Mouse (Mus musculus): ENCODE results near the gene Hist2h3c1. TPM values are rescaled to one million over a fixed set of nuclear protein-coding genes. Genes with fewer than 3 reads are reported as not detected.
"Not testable (repeated sequence)": the region's sequence is repeated elsewhere in the genome, so short reads cannot be mapped to it uniquely, and the experiment has no call there.

Gene Hist2h3c1
- total RNA-seq, 2 experiments from 2014 or later: not detected

DNA sequence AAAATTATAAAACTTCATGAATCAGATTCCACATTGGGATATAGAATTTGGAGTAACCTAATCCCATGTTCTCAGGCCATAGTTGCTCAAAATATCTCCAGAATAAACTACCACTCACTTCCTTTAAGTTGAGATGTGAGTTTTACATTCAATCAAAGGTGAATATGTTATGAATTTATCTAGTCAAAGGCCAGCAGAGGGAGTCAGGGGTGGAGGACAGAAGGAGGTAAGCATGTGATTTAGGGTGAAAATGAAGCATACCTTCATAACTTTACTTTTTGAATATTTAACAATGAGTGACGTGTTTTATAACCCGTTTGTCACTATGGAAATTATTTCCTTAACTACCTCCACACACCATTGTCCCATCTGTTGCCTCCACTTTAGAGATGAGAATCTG, 11.6 kb upstream of the Hist2h3c1 start:
- DNase-seq: no peak

- no peak for DNase-seq
Observed at GRCm38 (mm10) chr3:96235836-96236235, 10.6 kb upstream of the Hist2h3c1 start.

- DNase-seq: no peak
Observed at GRCm38 (mm10) chr3:96236834-96237334, 9.6 kb upstream of the Hist2h3c1 start.

DNA sequence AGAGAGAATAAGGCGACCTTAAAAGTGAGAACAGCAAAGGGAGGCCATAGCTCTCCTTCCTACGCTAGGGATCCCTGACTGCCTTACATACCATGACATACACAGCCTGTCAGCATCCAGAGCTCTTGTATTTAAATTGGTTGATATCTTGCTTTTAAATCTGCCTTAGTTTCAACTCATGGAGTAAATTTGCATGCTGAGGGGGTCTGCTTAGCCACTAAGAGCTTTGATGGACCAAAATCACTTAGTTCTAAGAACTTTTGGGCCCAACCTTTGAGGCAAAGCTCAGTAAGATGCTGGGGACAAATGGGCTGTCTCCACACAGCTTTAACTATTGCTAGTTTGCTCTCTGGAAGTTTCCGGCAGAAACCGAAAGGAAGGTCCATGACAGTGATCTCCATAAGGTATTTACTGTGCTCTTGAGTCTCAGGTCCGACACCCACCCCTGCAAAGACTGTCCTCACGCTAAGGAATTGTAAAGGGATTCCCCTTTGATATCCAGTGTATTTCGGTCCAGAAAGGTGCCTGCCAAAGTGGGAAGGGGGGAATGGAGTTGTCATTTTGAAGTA, 9.1 kb upstream of the Hist2h3c1 start:
- DNase-seq: no peak

- DNase-seq: no peak
Observed at GRCm38 (mm10) chr3:96237904-96238511, 8.5 kb upstream of the Hist2h3c1 start.

DNA sequence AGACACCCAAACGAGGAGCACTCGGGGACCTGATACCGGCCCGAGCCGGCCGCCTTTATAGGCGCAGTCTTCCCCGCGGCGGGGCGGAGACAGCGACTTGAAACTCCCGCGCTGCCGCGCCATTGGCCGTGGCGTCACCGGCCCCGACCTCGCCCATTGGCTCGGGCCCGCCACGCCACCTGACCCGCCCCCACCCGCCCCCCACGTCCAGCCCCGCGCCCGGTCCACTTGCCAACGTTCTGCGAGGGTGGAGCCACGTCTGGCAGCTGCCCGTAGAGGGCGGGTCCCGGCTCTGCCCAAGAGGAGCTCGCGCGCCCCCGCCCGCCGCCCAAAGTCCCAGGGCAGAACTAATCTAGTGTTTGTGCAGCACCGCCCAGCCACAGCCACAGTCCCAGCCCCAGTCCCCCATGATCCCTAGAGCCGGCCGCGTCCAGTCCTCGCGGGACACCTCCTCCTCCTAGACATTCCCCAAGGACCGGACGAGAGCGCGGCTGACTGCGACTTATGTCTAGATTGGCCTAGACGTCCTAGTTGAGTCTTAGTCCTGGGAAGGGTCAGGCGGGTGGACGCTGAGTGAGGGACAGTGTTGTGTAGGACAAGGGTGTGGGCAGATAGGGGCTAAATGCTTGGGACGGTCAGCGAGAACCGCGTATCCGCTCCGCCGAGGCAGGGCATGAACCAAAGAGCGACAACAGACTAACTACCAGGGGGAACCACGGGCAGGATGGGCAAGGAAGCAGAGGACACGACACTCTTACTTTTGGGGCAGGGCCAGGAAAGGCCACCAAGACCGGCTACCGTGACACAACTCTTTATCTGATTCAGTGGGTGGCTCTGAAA, 7.3 kb upstream of the Hist2h3c1 start, which contains the start of gene Hist2h3c2:
Hist2h3c2 (minus strand) TSS at position 174 of the 840 bp plus-strand sequence.
- DNase-seq: peak; percentile 63 to 69

DNA sequence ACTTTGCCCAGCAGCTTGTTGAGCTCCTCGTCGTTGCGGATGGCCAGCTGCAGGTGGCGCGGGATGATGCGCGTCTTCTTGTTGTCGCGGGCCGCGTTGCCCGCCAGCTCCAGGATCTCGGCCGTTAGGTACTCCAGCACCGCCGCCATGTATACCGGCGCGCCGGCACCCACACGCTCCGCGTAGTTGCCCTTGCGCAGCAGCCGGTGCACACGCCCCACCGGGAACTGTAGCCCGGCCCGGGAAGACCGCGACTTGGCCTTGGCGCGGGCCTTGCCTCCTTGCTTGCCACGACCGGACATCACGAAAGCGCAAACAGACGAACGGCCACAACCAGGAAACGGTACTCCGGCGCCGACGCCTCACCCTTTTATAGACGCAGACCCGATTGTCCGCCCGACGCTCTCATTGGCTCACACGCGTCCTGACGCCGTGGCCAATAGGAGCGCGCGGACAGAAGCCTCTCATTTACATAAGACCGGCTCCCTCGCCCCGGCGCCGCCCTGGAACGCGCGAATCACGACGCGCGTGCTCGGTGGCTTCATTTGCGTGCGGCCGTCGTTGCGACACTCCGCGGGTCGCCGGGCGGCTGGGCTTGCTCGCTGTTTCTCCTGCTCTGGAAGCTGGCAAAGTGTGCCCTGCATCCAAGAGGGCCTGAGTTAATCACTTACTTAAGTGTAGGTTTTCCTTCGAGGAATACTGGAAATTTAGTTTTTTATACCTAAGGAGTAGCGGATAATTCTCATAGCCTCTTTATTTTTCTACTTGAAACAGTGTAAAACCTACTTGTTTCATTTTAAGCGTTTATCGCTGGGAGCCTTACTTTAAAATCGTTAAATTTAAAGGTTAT, 6.3 kb upstream of the Hist2h3c1 start, which contains the start of gene Hist2h2aa2:
Hist2h2aa2 (minus strand) TSS at position 328 of the 850 bp plus-strand sequence.
- peak; percentile 97 to 98 for DNase-seq

- no peak for DNase-seq
Observed at GRCm38 (mm10) chr3:96240799-96241197, 5.7 kb upstream of the Hist2h3c1 start.

DNA sequence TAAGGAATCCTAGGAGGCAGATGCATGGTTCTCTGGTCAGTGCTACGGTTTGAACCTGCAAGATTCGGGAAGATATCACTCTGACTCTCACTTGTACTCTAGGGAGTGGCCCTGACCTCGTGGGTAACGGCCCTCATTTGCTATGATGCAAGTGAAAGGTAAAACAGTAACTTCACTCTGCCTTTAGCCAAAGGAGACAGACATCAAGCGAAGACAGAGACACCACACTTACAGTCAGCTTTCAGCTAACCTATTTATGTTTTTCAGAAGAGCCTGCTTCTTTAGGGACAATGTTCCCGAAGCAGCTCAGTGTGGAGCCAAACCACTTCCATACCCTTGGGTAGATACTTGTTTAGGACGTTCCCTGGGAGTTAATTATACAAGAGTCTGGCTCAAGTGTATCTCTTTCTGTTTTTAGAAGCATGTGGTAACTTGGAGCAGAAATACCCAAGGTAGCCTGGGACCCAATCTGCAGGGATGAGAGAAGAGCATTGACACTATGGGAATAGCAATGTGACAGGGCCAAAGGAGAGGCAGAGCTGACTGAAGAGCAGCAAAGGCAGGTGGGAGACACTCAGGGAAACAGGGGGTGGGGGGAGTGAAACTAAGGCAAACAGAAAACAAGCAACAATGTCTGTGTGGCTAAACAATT, 2.4 kb upstream of the Hist2h3c1 start:
- peak; percentile 39 to 42 for DNase-seq

DNA sequence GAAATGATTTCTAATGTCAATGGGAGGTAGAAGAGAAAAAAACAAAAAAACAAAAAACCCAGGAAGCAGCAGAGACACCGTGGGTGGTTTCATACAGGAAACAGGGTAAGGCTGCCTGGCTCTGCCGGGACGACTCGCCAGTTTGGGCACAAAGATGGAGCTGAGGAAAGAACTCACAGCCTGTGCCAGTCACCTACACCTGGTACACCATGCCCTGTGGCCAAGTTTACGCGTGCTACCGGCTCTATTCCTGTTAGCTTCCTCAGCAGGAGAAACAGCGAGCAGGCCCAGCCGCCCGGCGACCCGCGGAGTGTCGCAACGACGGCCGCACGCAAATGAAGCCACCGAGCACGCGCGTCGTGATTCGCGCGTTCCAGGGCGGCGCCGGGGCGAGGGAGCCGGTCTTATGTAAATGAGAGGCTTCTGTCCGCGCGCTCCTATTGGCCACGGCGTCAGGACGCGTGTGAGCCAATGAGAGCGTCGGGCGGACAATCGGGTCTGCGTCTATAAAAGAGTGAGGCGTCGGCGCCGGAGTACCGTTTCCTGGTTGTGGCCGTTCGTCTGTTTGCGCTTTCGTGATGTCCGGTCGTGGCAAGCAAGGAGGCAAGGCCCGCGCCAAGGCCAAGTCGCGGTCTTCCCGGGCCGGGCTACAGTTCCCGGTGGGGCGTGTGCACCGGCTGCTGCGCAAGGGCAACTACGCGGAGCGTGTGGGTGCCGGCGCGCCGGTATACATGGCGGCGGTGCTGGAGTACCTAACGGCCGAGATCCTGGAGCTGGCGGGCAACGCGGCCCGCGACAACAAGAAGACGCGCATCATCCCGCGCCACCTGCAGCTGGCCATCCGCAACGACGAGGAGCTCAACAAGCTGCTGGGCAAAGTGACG, 1.2 kb upstream of the Hist2h3c1 start, which contains the start of gene Hist2h2aa1:
Hist2h2aa1 (plus strand) TSS at position 495 of the 884 bp plus-strand sequence.
- DNase-seq: peak; percentile 91 to 92

DNA sequence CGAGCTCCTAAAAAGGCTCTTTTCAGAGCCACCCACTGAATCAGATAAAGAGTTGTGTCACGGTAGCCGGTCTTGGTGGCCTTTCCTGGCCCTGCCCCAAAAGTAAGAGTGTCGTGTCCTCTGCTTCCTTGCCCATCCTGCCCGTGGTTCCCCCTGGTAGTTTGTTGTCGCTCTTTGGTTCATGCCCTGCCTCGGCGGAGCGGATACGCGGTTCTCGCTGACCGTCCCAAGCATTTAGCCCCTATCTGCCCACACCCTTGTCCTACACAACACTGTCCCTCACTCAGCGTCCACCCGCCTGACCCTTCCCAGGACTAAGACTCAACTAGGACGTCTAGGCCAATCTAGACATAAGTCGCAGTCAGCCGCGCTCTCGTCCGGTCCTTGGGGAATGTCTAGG, 467 bp upstream of the Hist2h3c1 start:
- DNase-seq: not testable (repeated sequence)

DNA sequence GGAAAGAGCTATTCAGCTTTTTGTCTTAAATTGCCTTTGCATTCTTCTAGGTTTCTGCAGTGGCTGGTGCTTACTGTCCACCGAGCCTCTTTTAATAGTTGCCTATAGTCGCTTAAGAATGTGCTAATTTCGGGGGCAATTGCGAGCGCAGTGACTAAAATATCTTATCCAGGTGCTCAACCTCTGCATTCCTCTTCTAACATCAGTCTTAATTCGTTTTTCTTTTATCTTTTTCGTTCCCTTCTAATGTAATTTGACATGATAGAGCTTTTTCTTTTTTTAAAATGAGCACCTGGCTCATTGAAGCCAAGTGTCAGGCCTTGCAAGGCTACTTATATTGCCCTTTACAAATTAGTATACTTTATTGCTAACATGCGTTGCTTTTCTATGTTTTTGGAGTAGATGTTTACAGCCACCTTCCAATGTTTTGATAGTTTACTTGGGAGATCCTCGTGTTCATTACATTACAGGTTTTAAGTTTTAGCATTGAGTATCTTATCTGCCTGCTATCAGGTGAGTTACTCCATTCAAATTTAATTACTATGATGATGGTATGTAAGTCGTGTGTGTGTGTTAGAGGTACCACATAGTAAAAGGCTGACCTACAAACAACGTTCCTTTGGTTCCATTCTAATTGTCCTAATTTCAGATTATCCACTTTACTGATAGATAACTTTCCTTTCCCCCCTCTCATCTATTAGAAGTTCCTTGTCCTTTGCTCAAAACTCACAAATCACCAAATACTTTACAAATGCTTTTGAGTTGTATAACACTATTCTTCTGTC, 1.1 kb downstream of the Hist2h3c1 start:
- no peak for DNase-seq

DNA sequence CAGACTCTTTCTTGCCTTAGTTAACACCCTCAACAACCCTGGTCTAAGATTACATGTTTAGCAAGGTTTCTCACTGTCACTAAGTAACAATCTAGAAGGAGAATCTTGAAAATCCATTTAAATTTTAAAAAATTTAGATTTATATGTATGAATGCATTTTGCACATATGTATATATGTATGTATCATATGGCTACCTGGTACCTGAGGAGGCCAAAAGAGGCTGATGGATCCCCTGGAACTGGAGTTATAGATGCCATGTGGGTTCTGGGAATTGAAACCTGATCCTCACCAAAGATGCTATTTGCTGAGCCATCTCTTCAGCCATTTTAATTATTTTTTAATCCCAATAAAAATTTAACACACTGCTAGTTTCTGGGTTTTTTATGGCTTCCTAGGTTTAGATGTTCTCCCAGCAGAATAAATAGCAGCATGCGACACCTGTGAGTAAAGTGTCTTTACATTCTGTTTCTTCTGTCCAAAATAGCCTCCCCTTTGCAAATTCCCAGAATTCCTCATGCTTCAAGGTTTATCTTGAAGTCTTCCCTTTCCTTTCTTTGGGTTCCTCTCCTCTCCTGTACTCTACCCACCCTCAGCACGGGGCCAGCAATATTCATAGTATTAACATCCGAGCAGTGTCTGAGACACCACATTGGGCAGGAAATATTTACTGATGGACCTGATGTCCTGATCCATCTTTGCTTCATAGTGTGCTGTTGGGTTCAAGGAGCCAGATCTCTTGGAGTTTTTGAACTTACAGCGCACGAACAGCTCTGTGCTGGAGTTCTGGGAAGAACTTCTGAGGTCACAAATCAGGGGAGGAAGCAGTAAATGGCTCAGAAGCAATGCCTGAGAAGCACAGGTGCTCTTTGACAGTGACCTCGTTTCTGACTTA, 1.9 kb downstream of the Hist2h3c1 start:
- DNase-seq: no peak

DNA sequence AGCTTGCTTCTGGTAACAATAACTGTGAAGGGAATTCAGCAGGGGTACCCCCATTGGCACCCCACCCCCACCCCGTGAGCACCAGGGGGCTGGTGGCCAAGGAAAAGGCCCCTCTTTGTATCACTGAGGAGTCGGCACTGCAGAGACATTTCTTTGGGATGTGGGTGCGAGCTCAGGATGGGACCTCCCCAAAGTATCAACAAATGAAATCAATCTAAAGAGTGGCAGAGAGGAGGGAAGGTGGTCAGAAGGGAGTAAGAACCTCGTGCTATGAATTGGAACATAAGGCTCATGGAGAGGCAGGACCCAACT, 2.5 kb downstream of the Hist2h3c1 start:
- no peak for DNase-seq

DNA sequence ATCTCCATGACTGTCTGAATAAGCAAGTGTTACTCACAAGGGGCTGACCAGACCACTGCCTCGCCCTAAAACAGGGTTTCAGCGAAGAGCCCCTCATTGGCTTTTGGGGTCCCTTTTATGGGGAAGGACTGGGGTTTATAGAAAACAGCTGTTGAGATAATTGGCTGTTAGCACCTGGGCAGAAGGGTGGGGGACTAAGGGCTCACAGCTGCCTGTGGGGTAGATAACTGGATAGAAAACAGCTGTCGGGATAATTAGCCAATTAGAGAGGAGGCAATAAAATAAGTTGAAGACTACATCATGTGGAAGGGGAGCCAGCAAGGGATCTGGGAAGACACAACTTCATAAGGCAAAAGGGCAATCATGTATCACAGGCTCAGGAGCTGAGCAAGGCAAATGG, 4.4 kb downstream of the Hist2h3c1 start:
- no peak for DNase-seq

GRCm38 (mm10) chr3:96251787-96252186, 5.3 kb downstream of the Hist2h3c1 start:
- DNase-seq: no peak

DNA sequence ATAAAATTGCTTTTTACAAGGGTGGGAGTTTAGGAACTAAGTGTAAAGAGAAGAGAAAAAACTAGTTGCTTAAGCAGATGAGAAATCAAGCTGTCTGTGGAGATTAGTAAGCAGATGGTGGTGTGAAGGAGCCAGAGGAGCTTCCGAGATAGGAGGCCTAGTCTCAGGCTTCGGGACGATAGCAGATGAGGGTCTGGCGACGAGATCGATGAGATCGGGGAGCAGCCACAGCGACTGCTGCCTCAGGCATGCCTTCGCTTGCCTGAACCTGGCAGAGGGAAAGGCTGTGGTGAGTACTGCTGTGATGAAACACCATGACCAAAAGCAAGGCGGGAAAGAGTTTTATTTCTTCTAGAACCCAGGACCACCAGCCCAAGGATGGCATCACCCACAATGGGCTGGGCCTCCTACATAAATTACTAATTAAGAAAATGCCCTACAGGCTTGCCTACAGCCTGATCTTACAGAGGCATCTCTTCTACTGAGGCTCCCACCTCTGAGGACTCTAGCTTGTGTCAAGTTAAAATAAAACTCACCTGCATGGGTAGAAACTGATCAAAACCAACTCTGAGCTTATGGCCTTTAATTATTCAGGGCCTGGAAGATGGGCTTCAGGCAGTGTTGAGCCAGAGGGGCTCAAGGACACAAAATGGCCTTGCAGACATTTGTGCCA, 8.3 kb downstream of the Hist2h3c1 start:
- DNase-seq: no peak
